ENCODE assay signal across 8 mouse cellular contexts in the genomic region with DNA sequence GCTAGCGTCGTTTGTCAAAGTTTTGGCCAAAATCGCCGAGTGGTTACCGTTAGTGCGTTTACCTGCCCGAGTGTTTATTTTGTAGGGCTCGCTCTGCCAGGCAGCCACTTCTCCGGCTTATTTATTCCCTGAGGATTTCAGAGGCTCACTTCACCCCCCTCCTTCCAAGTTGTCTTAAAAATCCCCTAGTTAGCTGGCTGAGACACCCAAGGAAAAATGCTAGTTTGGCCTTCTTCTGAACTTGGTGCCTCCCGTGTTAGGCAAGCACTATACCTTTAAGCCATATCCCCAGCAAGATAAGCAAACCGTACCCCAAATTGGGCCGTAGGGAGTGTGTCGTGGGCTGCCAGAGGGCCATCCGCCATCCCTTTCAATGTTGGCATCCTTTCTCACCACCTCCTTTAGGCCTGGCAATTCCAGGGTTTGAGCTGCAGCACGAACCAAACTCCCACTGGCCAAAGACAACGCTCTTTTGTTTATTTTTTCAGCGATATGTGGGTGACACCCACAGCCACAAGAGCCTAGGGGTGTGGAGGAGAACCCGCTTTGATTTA. TPM values are rescaled to one million over a fixed set of nuclear protein-coding genes. Genes with fewer than 3 reads are reported as not detected.
DNase-seq lines count a peak whose midpoint lies in the region; ATAC-seq and TF ChIP-seq lines count a peak whose summit lies in the region.

No protein-coding gene starts in this region.

- no peaks in the 10 kb centered on the region for H3K9me3 ChIP-seq in stomach, embryonic 15.5 days

- ATAC-seq in stomach, embryonic 15.5 days (ENCODE audit: insufficient read depth, low FRiP score, low read depth) = no peak

- no peak for TF ChIP-seq POLR2A in spleen, adult 2 months (IDR thresholded peaks at IDR 0.05; ENCODE audit: low read depth, low read length)
- no peak for TF ChIP-seq POLR2A in heart, adult 2 months (IDR thresholded peaks at IDR 0.05; ENCODE audit: insufficient read depth, low read depth, low read length)

- intact Hi-C loops in heart, adult 2 months (cut with DNase I) = loop anchor here (5.0 kb wide), 1 partner anchor 34 kb away; no protein-coding TSS in a partner anchor

- TF ChIP-seq EP300 in heart, adult 2 months (IDR thresholded peaks at IDR 0.05; ENCODE audit: insufficient read depth, low read depth, low read length) = no peak

- peaks cover 4% of the 10 kb centered on the region for H3K4me1 ChIP-seq in spleen, adult 2 months (ENCODE audit: control insufficient read depth, insufficient read depth, insufficient read length)
- peaks cover 5% of the 10 kb centered on the region for H3K4me1 ChIP-seq in heart, adult 2 months (ENCODE audit: control insufficient read depth, insufficient read depth, low read length)
- H3K4me1 ChIP-seq in stomach, embryonic 15.5 days = peaks cover 14% of the 10 kb centered on the region; the same call in 1 of the 2 replicates

- TF ChIP-seq CTCF in spleen, adult 2 months (IDR thresholded peaks at IDR 0.05; ENCODE audit: extremely low read depth, insufficient read depth, insufficient read length, insufficient replicate concordance) = no peak
- TF ChIP-seq CTCF in heart, adult 2 months (IDR thresholded peaks at IDR 0.05) = no peak

- H3K9ac ChIP-seq in heart, adult 2 months (ENCODE audit: low read depth, low read length) = peak overlapping the region; percentile 39
- H3K9ac ChIP-seq in stomach, embryonic 15.5 days = peak overlapping the region; percentile 18; the same call in 1 of the 2 replicates

- peak overlapping the region; percentile 68 for H3K27ac ChIP-seq in spleen, adult 2 months (ENCODE audit: insufficient read depth, low read length)
- peak overlapping the region; percentile 97 for H3K27ac ChIP-seq in heart, adult 2 months
- H3K27ac ChIP-seq in stomach, embryonic 15.5 days = peak overlapping the region; percentile 26; the same call in 1 of the 2 replicates

- 19% methylated on average over 18 of the region's 18 CpGs for WGBS in spleen, adult 2 months
- 10% methylated on average over 18 of the region's 18 CpGs for WGBS in heart, adult 2 months
- WGBS in stomach, embryonic 15.5 days = 4% methylated on average over 18 of the region's 18 CpGs

- H3K36me3 ChIP-seq in spleen, adult 2 months (ENCODE audit: control insufficient read depth, insufficient read depth, low read length) = no peaks in the 10 kb centered on the region
- H3K36me3 ChIP-seq in heart, adult 2 months (ENCODE audit: control insufficient read depth, insufficient read depth, low read length) = peaks cover 3% of the 10 kb centered on the region; the same call in 1 of the 2 replicates
- no peaks in the 10 kb centered on the region for H3K36me3 ChIP-seq in stomach, embryonic 15.5 days

- H3K79me2 ChIP-seq in heart, adult 2 months (replicated peaks; ENCODE audit: control insufficient read depth, insufficient read depth, low read length) = peaks cover 1% of the 10 kb centered on the region; the same call in 1 of the 2 replicates

- H3K4me3 ChIP-seq in spleen, adult 2 months (ENCODE audit: extremely low read depth, insufficient read depth, insufficient read length) = peak overlapping the region; percentile 62
- peak overlapping the region; percentile 97 for H3K4me3 ChIP-seq in heart, adult 2 months
- H3K4me3 ChIP-seq in stomach, embryonic 15.5 days (replicated peaks) = peak overlapping the region; percentile 99

- DNase-seq in spleen, adult 2 months (ENCODE audit: low read depth in 1 of 2, low spot score in 2 of 2) = peak in 1 of 2 experiments; percentile 7
- DNase-seq in spleen, adult 18-20 months = no peak
- DNase-seq in cerebellum, adult 9-10 months = peak; percentile 66
- DNase-seq in heart, adult 2 months = peak in 1 of 2 experiments; percentile 52
- peak; percentile 18 for DNase-seq in layer of hippocampus, adult 9-11 months
- peak; percentile 11 for DNase-seq in lung, postnatal 36 days
- no peak for DNase-seq in retina, embryonic 14.5 days (ENCODE audit: low spot score)

- H3K4me2 ChIP-seq in stomach, embryonic 15.5 days = peak overlapping the region; percentile 84

- no peaks in the 10 kb centered on the region for H3K27me3 ChIP-seq in spleen, adult 2 months (ENCODE audit: control insufficient read depth, insufficient read depth, low read length)
- no peaks in the 10 kb centered on the region for H3K27me3 ChIP-seq in heart, adult 2 months (ENCODE audit: control insufficient read depth, insufficient read depth, low read length)
- H3K27me3 ChIP-seq in stomach, embryonic 15.5 days (replicated peaks) = no peaks in the 10 kb centered on the region

RNA-seq across cellular contexts. Expression of gene Mpz, which starts 0.4 kb away (rescaled TPM):
- 0.47 and 1.1 TPM in 2 replicates for polyA plus RNA-seq in spleen, adult 2 months (2012; rRNA removed)
- total RNA-seq in heart, adult 2 months (2021) = under 1 TPM in 1 of 2 experiments, not detected in 1; 0.39 TPM
- 3.2 and 8.0 TPM in 2 replicates for polyA plus RNA-seq in heart, adult 2 months (2012; rRNA removed)
- polyA plus RNA-seq in stomach, embryonic 15.5 days (2015; fragmentation: Nextera tagmentation; extraction: Ambion mirVana) = 1.8 and 2.2 TPM in 2 replicates

RNA-seq across cellular contexts. Expression of gene Sdhc, which starts 0.5 kb away (rescaled TPM):
- 65.7 and 67.8 TPM in 2 replicates for polyA plus RNA-seq in spleen, adult 2 months (2012; rRNA removed)
- total RNA-seq in heart, adult 2 months (2021) = 1,000 to 10,000 TPM; 1,087 to 1,288 TPM
- polyA plus RNA-seq in heart, adult 2 months (2012; rRNA removed) = 1,025 and 1,670 TPM in 2 replicates
- polyA plus RNA-seq in stomach, embryonic 15.5 days (2015; fragmentation: Nextera tagmentation; extraction: Ambion mirVana) = 258 and 282 TPM in 2 replicates

RNA-seq across cellular contexts. Expression of gene Cfap126, which starts 37.2 kb away (rescaled TPM):
- polyA plus RNA-seq in spleen, adult 2 months (2012; rRNA removed) = 2.4 and 3.4 TPM in 2 replicates
- under 1 TPM; 0.89 to 0.98 TPM for total RNA-seq in heart, adult 2 months (2021)
- polyA plus RNA-seq in heart, adult 2 months (2012; rRNA removed) = 2.1 and 6.3 TPM in 2 replicates
- 1.6 and 2.9 TPM in 2 replicates for polyA plus RNA-seq in stomach, embryonic 15.5 days (2015; fragmentation: Nextera tagmentation; extraction: Ambion mirVana)

RNA-seq across cellular contexts. Expression of gene Pcp4l1, which starts 45.2 kb away (rescaled TPM):
- 3.8 and 4.4 TPM in 2 replicates for polyA plus RNA-seq in spleen, adult 2 months (2012; rRNA removed)
- 100 to 1,000 TPM; 255 to 283 TPM for total RNA-seq in heart, adult 2 months (2021)
- 165 and 190 TPM in 2 replicates for polyA plus RNA-seq in heart, adult 2 months (2012; rRNA removed)
- 29.8 and 32.8 TPM in 2 replicates for polyA plus RNA-seq in stomach, embryonic 15.5 days (2015; fragmentation: Nextera tagmentation; extraction: Ambion mirVana)

Comparison
In these comparisons a context has a peak if more than half of its experiments do, and no peak if none do; other contexts are left out.
1. DNase-seq: peak in cerebellum, adult 9-10 months (single experiment), layer of hippocampus, adult 9-11 months (single experiment) and lung, postnatal 36 days (single experiment); none in spleen, adult 18-20 months (0 of 2) and retina, embryonic 14.5 days (single experiment).
2. H3K27ac ChIP-seq: peak in every context shown above with its lines; median percentile 97 in heart, adult 2 months; 68 in spleen, adult 2 months; 26 in stomach, embryonic 15.5 days.
3. Peak in every context shown above with its lines, with median percentiles within 50 percentile points of each other: H3K4me3 ChIP-seq.